Mouse (Mus musculus) megakaryocyte, embryonic 14.5 days (primary cell): ENCODE data around the gene Ube2d1.

Source experiments
- FLI1 ChIP-seq: IDR thresholded peaks from 2 replicates; pipeline ENCODE4 v1.6.1; 2012; ENCODE audit warnings: low read length, inconsistent platforms, mixed read lengths
- GATA1 ChIP-seq: IDR thresholded peaks from 3 replicates; pipeline ENCODE4 v1.6.1; 2012; ENCODE audit warnings: mixed read lengths, low read length, inconsistent platforms, borderline replicate concordance

- TF ChIP-seq GATA1 (no peak), FLI1 (no peak)
Measured at GRCm38 (mm10) chr10:71239479-71240120, 45.5 kb downstream of the Ube2d1 start.
